Mouse (Mus musculus) forebrain, embryonic 15.5 days (tissue): ENCODE data around the gene Hist1h3d. TPM values are rescaled to one million over a fixed set of nuclear protein-coding genes. Genes with fewer than 3 reads are reported as not detected.
"Not testable (repeated sequence)": the region's sequence is repeated elsewhere in the genome, so short reads cannot be mapped to it uniquely, and the experiment has no call there.

Experiments
- ATAC-seq: fragments of 200-750 bp; cut with Nextera tagmentation; replicated peaks from 2 replicates; pipeline ENCODE4 v1.8.0; 2017; ENCODE audit warnings: mild to moderate bottlenecking, moderate TSS enrichment, moderate library complexity
- H3K27ac ChIP-seq: fragments of 300-500 bp; sonication (generic); replicated peaks from 2 replicates; pipeline ENCODE4 v1.5.1; 2015; ENCODE audit warnings: mild to moderate bottlenecking, inconsistent platforms
- H3K27me3 ChIP-seq: fragments of 300-500 bp; sonication (generic); 2 replicates; pipeline ENCODE4 v1.6.1; 2015; ENCODE audit warnings: inconsistent platforms
- H3K36me3 ChIP-seq: fragments of 300-500 bp; sonication (generic); 2 replicates; pipeline ENCODE4 v1.6.1; 2015; ENCODE audit warnings: mild to moderate bottlenecking, inconsistent platforms
- H3K4me1 ChIP-seq: fragments of 300-500 bp; sonication (generic); 2 replicates; pipeline ENCODE4 v1.6.1; 2015; ENCODE audit warnings: inconsistent platforms
- H3K4me2 ChIP-seq: fragments of 300-500 bp; sonication (generic); replicated peaks from 2 replicates; pipeline ENCODE4 v1.6.1; 2015; ENCODE audit warnings: mild to moderate bottlenecking, inconsistent platforms
- H3K4me3 ChIP-seq: fragments of 300-500 bp; sonication (generic); 2 replicates; pipeline ENCODE4 v1.5.1; 2015; ENCODE audit warnings: mild to moderate bottlenecking, inconsistent platforms
- H3K9ac ChIP-seq: fragments of 300-500 bp; sonication (generic); replicated peaks from 2 replicates; pipeline ENCODE4 v1.6.1; 2015; ENCODE audit warnings: mild to moderate bottlenecking, inconsistent platforms
- H3K9me3 ChIP-seq: fragments of 300-500 bp; sonication (generic); 2 replicates; pipeline ENCODE4 v1.6.1; 2016; ENCODE audit warnings: inconsistent platforms
- WGBS: fragments of 180-500 bp; shearing (Covaris S2); methylation state at CpG from one replicate; pipeline ENCODE4 v1.1.7; 2015; ENCODE audit warnings: mixed read lengths; 5-methylcytosine and 5-hydroxymethylcytosine counted together
- polyA plus RNA-seq: library from polyadenylated mRNA; unstranded; fragments of >200 nt; fragmentation: Nextera tagmentation; extraction: Ambion mirVana; gene quantifications from 2 replicates; pipeline ENCODE4 v1.2.1, GENCODE M21; 2015

Gene Hist1h3d
- polyA plus RNA-seq, 1 experiment from 2014 or later = 4.5 TPM

- under 1% methylated on average over 15 of the region's 15 CpGs for WGBS
- no peaks in the 10 kb centered on the region for H3K27me3 ChIP-seq
- peak overlapping the region; percentile 82 for H3K4me2 ChIP-seq
- H3K9me3 ChIP-seq = no peaks in the 10 kb centered on the region
- no peaks in the 10 kb centered on the region for H3K36me3 ChIP-seq
- ATAC-seq = no peak
- peak overlapping the region; percentile 58 for H3K4me3 ChIP-seq
- peaks cover 52% of the 10 kb centered on the region for H3K4me1 ChIP-seq
- H3K27ac ChIP-seq = peak overlapping the region; percentile 99
- peak overlapping the region; percentile 46 for H3K9ac ChIP-seq
These were observed 41.0 kb upstream of the Hist1h3d start for GRCm38 (mm10) chr13:23534368-23535131.

DNA sequence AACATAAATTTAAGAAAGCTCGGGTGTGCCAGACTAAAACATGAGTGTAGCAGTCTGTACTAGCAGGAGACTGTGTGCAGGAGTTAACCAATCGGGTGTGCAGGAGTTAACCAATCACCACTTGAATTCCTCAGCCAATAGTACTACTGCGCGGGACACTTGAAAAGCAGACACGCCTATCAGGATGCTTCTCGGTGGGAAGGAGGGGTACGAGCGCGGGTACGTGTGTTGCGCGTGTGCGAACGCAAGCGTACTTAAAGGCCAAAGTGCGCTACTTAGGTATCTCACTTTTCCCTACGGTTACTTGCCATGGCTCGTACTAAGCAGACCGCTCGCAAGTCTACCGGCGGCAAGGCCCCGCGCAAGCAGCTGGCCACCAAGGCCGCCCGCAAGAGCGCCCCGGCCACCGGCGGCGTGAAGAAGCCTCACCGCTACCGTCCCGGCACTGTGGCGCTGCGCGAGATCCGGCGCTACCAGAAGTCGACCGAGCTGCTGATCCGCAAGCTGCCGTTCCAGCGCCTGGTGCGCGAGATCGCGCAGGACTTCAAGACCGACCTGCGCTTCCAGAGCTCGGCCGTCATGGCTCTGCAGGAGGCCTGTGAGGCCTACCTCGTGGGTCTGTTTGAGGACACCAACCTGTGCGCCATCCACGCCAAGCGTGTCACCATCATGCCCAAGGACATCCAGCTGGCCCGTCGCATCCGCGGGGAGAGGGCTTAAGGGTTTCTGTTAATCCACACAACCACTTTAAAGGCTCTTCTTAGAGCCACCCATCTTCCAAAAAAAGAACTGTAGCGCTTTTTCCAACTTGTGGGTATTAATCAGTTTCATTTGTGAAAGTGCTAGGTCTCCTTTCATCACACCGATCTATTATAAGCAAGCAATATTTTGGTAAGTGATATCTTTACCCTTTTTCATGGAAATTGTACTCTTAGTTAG lies 40.2 kb upstream of the Hist1h3d start, which contains the start of gene Hist1h3g:
TSS of gene Hist1h3g (plus strand) at position 286 of the 939 bp plus-strand sequence.
- WGBS = under 1% methylated on average over 49 of the region's 62 CpGs
- Histone ChIP-seq H3K9ac (peak within 1 kb of the TSS; percentile 46), H3K4me2 (peak within 1 kb of the TSS; percentile 82), H3K4me1 (peaks cover 47% of the 10 kb centered on the region), H3K4me3 (peak within 1 kb of the TSS; percentile 58), H3K27ac (peak within 1 kb of the TSS; percentile 99)
- not testable (repeated sequence) for H3K27me3 ChIP-seq, H3K9me3 ChIP-seq, H3K36me3 ChIP-seq
- peak; percentile 92 for ATAC-seq

DNA sequence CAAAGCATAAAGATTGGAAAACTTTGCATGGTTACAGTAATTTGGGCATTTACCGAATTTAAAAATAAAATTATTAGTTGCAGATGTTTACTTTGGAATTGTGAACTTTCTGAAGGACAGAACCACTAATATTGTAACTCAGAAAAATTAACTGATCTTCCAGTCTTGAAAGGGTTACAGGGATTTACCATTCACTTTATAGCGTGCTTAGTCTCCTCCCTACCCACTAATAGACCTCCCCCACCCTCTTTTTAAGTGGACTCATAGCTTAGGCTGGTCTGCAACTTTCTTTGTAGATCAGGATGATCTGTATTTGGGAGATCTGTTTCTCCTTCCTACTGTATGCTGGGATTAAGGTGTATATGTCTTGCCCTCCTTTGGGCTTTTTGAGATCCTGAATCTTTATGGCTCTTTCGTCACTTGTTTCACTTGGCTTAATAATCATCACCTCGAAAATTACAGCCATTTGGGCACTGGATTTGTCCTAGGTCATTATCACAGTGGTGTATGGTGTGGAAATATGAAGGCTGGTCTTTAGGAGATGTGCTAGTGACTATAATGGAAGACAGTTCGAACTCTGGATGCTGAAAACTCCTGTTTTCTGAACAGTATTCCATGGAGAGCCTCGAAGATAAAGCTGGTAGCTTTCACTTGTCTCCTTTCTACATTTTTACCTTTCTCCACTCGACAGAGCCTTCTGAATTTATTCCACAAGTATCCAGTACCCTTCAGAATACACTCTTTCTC lies 39.3 kb upstream of the Hist1h3d start:
- no peak for ATAC-seq
- WGBS = 13% methylated on average over 7 of the region's 7 CpGs
- peak overlapping the region; percentile 58 for H3K4me3 ChIP-seq

GRCm38 (mm10) chr13:23537006-23537710 lies 38.4 kb upstream of the Hist1h3d start:
- no peak for ATAC-seq
- no peak overlapping the region for H3K27ac ChIP-seq
- no peaks in the 10 kb centered on the region for H3K27me3 ChIP-seq
- peak overlapping the region; percentile 82 for H3K4me2 ChIP-seq
- no peaks in the 10 kb centered on the region for H3K36me3 ChIP-seq
- WGBS = 82% methylated on average over 3 of the region's 3 CpGs
- H3K9me3 ChIP-seq = no peaks in the 10 kb centered on the region
- no peak overlapping the region for H3K4me3 ChIP-seq
- no peak overlapping the region for H3K9ac ChIP-seq
- H3K4me1 ChIP-seq = peaks cover 43% of the 10 kb centered on the region

More for the DNA sequence above, 39.3 kb upstream of the Hist1h3d start:
- H3K27ac ChIP-seq = 0 out of 2 replicates have a peak overlapping the region, but pooled peaks have one; percentile 14
- peaks cover 47% of the 10 kb centered on the region for H3K4me1 ChIP-seq
- H3K27me3 ChIP-seq = no peaks in the 10 kb centered on the region
- H3K4me2 ChIP-seq = peak overlapping the region; percentile 82
- H3K36me3 ChIP-seq = no peaks in the 10 kb centered on the region
- H3K9ac ChIP-seq = peak overlapping the region; percentile 32
- H3K9me3 ChIP-seq = no peaks in the 10 kb centered on the region

GRCm38 (mm10) chr13:23538249-23538648 lies 37.3 kb upstream of the Hist1h3d start:
- no peak for ATAC-seq
- peaks cover 37% of the 10 kb centered on the region for H3K4me1 ChIP-seq
- 78% methylated on average over 5 of the region's 5 CpGs for WGBS

DNA sequence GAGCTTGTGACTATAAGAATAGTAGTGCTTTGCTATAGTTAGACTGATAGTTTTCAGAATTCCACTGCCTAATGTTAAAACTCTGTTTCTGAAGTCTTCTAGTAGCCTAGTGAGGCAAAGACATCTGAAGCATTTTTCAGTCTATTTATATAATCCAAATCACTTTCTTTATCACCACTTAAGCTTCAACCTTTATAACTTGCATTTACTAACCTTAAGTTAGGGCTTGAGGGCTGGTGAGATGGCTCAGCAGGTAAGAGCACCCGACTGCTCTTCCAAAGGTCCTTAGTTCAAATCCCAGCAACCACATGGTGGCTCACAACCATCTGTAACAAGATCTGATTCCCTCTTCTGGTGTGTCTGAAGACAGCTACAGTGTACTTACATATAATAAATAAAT lies 35.7 kb upstream of the Hist1h3d start:
- H3K4me3 ChIP-seq, H3K9me3 ChIP-seq, H3K27ac ChIP-seq, H3K36me3 ChIP-seq, H3K9ac ChIP-seq, H3K4me2 ChIP-seq, H3K27me3 ChIP-seq, ATAC-seq: not testable (repeated sequence)
- 75% methylated on average over 1 of the region's 1 CpGs for WGBS
- peaks cover 29% of the 10 kb centered on the region for H3K4me1 ChIP-seq

More at GRCm38 (mm10) chr13:23538249-23538648, 37.3 kb upstream of the Hist1h3d start:
- no peaks in the 10 kb centered on the region for H3K27me3 ChIP-seq
- no peaks in the 10 kb centered on the region for H3K9me3 ChIP-seq
- no peaks in the 10 kb centered on the region for H3K36me3 ChIP-seq
- no peak overlapping the region for H3K27ac ChIP-seq
- H3K4me2 ChIP-seq = no peak overlapping the region
- no peak overlapping the region for H3K4me3 ChIP-seq
- no peak overlapping the region for H3K9ac ChIP-seq

DNA sequence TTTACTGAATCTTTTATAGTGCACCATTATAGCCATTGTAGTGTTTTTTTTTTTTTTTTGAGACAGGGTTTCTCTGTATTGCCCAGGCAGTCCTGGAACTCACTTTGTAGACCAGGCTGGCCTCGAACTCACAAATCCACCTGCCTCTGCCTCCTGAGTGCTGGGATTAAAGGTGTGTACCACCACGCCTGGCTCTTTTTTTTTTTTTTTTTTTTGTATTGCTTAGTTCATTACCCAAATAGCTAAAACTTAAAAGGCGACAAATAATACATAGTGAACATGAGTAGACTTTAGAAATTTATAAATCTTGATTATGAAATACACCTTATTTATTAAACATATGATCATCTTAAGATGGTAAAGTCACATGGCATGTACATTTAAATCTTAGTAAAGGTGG lies 34.1 kb upstream of the Hist1h3d start:
- H3K36me3 ChIP-seq = no peaks in the 10 kb centered on the region
- H3K9ac ChIP-seq = no peak overlapping the region
- no peak for ATAC-seq
- no peaks in the 10 kb centered on the region for H3K27me3 ChIP-seq
- no peak overlapping the region for H3K27ac ChIP-seq
- no peak overlapping the region for H3K4me2 ChIP-seq
- H3K4me3 ChIP-seq = no peak overlapping the region
- H3K9me3 ChIP-seq = no peaks in the 10 kb centered on the region
- WGBS = 83% methylated on average over 3 of the region's 3 CpGs
- H3K4me1 ChIP-seq = peaks cover 18% of the 10 kb centered on the region

- 8% methylated on average over 3 of the region's 3 CpGs for WGBS
- ATAC-seq = not testable (repeated sequence)
- H3K4me2 ChIP-seq = peak overlapping the region; percentile 83
These were observed 33.2 kb upstream of the Hist1h3d start for GRCm38 (mm10) chr13:23542225-23542980.

GRCm38 (mm10) chr13:23542999-23543607 lies 32.5 kb upstream of the Hist1h3d start, which contains the start of gene Hist1h2bh:
Gene Hist1h2bh (minus strand): TSS chr13:23543392.
- not testable (repeated sequence) for H3K4me1 ChIP-seq, H3K36me3 ChIP-seq, H3K9me3 ChIP-seq, H3K27me3 ChIP-seq
- Histone ChIP-seq H3K27ac (peak within 1 kb of the TSS; percentile 97), H3K4me2 (peak within 1 kb of the TSS; percentile 83), H3K4me3 (peak within 1 kb of the TSS; percentile 55), H3K9ac (peak within 1 kb of the TSS; percentile 52)
- WGBS = under 1% methylated on average over 42 of the region's 42 CpGs
- ATAC-seq = peak; percentile 93

More at GRCm38 (mm10) chr13:23542225-23542980, 33.2 kb upstream of the Hist1h3d start:
- peak overlapping the region; percentile 52 for H3K9ac ChIP-seq
- peak overlapping the region; percentile 50 for H3K4me3 ChIP-seq
- H3K27me3 ChIP-seq, H3K36me3 ChIP-seq, H3K9me3 ChIP-seq: not testable (repeated sequence)
- peaks cover 11% of the 10 kb centered on the region; the same call in 1 of the 2 replicates for H3K4me1 ChIP-seq
- H3K27ac ChIP-seq = peak overlapping the region; percentile 86
